Mouse (Mus musculus): ENCODE measurements at regions not wholly inside any gene's neighbourhood (a gene's known extent, or its start where the extent isn't known, plus 50 kb on each side); places are given as distances from the start of the nearest gene placed in this dataset.

DNA sequence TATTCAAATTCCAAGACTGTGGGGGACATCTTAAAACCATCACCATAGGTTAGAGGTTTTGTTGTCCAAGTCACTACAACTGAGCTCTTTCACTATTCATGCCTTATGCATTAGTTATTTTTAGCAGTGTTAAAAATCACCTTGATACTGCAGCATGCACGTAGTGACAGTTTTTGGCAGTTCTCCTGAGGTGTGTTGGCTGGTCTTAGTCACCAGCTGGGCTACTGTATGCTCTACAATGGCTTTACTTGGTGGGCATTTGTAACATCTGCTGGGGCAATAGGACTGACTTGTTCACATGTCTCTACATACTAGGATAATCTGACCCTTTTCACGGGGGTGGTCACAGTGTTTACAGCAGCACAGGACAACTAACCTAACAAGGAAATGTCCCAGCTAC is 101.6 kb upstream of the Ntm start:
- TF ChIP-seq CTCF (IDR thresholded peaks at IDR 0.05; ENCODE audit: extremely low read depth, insufficient read depth, low read length) (no peak), POLR2A (IDR thresholded peaks at IDR 0.05; ENCODE audit: extremely low read depth, insufficient read depth, low read length) (no peak)
